Mouse (Mus musculus) CD8-positive naive resting alpha-beta T cell, adult 2 months (primary cell): ENCODE data around the gene Chrna9.

Source experiments
- DNase-seq, 2 experiments: peaks; one replicate each; pipeline ENCODE4 v3.0.0; 2022; ENCODE audit warnings: low read depth in 2 of 2, low spot score in 2 of 2

Gene Chrna9

DNA sequence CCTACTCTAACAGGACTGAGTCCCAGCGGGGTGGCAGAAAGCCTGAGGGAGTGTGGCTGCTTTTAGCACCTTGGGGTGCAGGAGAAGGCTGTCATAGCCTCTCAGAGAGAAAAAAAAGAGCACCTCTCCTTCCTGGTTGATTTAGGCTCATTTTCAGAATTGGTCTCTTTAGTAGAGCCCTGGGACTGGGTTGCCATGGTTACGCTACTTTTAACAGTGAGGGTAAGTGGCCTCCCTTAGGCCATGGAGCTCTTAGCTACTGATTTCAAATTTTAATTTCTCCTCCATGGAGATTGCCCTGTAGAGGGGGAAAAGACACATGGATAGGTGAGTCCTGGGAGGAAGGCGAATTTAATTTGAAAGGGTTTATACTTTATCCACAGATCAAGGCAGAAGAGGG, 16.1 kb upstream of the Chrna9 start:
- no peak for DNase-seq

DNA sequence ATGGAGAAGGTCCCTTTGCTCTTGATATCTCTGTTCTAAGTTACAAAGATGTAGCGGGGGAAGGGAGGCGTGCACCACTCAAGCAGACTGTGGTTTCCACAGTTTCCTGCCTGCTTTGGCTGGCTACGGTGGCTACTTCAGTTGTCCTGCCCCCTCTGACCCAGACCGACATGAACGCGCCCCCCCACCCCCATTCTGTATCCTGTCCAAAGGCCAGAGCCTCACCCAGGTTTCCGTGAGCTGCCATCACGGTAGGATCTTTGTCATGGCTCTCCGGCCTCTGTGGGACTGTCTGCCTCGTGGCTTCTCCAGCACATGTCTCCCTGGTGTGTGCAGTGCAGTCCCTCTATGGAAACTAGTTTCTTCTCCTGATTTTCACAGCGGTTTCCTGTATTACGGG, 15.4 kb upstream of the Chrna9 start:
- DNase-seq: no peak

DNA sequence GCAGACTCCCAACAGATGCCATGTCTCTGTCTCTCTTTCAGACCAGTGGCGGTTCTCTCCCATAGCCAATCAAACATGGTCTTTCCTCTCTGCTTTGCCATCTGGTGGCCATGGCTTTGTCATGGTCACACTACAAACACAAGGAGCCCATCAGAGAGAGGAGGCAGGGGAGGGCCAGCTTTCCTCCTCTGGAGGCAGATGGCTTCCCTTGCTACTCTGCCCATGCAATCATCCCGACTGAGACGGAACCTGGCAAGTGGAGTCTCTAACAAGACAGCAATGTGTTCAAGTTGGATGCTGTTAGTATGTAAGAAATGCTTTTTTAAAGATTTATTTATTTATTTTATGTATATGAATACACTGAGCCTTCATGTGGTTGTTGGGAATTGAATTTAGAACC, 14.8 kb upstream of the Chrna9 start:
- no peak for DNase-seq

DNA sequence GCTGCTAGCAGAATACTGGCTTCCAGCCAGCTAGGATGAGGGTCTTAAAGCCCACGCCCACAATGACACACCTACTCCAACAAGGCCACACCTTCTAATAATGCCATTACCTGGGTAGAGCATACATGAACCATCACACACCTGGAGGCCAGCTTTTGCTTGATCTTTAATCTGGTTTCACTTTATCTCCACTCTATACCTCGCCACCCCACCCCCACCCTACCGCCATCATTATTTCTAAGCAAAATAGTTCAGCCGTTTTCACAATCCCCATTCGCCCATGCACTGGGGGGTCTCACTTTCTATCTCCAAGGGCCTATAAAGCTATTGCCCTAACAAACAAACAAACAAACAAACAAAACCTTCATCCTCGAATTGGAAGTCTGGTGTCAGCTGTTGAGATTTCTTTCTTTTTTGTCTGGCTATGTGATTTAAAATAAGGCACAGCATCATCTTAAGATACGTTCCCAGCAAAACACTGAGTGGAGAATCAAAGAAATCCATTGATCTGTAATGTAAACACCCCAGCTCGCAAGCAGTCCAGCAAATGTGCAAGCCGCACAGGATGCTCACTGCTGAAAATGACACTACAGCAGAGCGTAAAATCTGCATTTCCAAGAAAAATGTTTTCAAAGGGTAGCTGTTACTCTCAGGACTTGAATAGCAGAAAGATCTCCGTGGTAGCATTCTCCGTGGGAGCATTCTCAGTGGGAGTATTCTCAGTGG, 13.9 kb upstream of the Chrna9 start:
- DNase-seq: no peak

DNA sequence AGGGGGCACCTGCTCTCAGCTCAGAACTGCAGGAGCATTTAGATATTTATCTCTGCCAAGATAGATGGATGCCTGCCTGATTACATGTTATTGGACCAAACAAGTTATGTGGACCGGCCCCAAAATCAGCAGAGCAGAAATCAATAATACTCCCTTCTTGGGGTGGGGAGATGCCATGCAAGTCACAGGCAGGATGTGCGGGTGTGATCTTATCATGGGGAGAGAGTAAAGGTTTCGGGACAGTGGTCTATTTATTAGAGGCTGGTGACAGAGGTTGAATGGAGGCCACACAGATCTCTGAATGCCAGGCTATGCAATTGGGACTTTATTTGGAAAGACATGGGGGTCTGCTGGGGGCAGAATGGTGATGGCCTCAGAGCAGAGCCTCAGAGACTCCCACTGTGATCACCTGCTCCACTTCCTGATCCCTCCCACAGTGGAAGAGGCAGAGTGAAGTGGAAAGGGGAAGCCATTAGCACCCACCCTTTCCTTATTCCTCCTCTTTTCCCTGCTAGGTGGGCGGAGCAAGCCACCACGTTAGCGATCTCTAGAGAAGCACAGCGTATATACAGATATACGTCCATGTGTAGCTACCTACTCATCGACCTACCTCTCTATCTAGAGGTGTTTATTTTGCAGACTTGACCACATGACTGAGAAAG, 13.1 kb upstream of the Chrna9 start:
- no peak for DNase-seq

DNA sequence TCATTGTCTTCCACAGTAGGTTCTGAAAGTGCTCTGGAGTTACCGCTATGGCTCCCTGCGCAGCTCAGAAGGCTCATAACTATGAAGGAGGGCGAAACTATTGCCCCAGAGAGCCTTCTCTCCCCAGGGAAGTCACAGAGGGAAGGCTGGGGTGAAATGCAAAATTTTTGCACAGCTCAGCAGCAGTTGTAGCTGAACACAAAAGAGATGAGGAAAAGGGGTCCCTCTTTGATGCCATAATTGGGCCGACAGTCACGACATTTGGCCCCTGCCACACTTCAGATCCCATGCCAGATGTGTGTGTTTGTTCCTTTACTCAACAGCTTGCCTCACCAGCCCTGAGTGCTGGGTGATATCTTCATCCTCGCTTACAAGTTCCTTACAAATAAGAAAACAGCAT, 8.1 kb upstream of the Chrna9 start:
- no peak for DNase-seq

DNA sequence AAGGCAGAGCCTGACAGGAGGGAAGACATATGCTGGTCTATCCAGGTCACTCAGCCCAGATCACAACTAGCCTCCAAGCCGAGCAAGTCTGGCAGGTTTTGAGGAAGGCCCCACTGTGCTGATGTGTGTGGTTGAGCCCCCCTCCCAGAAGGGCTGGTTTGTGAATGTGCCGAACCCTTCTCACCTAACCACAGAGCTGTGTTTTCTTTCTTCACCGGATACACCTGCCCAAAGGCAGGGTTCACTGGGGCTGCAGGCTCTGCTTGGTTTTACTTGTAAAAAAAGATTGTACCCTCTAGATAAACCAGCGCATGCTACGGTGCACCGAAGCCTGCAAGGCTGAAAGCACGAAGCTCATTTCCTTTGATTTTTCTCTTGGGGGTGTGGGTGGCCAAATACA, 5.6 kb upstream of the Chrna9 start:
- DNase-seq: peak; percentile 78 to 82

DNA sequence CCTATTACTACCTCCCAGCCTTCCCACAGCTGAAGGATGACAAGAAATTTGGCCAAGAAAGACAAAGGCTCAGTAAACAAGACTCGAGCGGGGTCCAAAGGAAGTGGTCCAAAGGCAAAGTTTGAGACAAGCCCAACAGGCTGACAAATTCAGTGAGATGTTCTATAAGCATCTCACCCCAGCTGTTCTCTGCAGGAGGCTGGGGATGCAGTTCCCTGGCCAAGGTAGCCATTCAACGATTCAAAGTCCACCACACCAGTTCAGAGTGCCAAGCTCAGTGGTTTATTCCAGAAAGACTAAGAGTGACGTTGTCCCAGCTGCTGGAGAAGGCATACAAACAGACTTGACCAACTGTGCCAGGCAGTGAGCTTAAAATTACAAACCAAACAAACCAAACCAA, 4.5 kb upstream of the Chrna9 start:
- no peak for DNase-seq

DNA sequence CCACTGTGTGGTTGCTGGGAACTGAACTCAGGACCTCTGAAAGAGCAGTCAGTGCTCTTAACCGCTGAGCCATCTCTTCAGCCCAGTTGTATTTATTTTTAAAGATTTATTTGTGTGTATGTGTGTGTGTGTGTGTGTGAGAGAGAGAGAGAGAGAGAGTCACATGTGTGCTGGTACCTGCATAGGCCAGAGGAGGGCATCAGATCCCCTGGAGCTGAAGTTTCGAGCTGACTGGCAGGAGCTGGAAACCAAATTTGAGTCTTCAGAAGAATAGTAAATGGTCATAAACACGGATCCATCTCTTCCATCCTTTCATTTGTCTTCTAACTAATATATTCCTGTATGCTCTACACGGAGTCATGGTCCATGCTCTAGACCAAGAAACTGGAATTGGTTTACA, 1.5 kb upstream of the Chrna9 start:
- DNase-seq: no peak

DNA sequence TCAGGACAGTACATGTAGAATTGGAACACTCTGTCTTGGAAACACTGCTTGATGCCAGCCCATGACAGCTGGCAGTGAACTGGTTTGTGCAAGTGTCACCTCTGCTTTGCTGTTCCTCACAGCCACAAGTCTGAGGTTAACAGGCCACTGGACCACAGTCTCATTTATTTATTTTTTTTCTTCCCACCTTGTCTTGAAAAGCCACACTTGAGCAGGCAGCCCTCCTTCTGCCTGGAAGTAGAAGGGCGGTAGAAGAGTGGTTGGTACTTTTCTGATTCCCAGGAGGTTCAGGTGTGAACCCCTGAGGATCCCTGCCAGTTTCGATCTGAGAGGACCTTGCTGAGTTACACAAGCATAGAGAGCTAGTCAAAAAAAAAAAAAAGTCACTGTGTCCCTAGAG, 957 bp upstream of the Chrna9 start:
- no peak for DNase-seq

DNA sequence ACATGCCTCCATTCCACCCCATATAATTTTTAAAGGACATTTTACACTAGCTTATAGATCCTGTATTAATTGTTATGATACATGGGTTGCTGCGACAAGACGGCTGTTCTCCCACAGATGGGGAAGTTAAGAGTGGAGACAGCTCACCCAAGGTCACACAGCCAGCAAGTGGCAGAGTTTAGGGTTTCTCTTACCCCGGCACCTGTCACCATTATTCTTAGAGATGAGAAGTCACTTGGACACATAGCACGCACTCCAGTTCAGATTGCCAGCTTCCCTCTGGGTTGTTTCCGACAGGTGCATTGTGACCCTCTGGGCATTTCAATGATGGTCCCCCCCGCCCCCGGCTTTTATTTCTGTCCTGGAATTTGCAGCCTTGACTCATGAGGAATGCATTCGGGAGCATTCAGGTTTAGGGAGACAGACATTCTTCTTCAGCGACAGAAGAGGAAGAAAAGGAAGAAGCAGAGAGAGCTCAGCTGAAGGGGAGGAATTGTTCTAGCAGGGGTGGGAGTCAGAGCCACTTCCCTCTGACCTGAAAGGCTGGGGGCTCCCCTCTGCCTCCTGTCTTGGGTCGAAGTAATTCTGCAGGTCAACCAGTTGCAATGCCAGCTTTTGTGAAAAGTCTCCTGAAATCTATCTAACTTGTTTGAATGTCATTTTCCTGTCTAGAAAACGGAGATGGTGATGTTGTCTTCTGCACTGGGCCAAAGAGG, 2.4 kb downstream of the Chrna9 start:
- no peak for DNase-seq

DNA sequence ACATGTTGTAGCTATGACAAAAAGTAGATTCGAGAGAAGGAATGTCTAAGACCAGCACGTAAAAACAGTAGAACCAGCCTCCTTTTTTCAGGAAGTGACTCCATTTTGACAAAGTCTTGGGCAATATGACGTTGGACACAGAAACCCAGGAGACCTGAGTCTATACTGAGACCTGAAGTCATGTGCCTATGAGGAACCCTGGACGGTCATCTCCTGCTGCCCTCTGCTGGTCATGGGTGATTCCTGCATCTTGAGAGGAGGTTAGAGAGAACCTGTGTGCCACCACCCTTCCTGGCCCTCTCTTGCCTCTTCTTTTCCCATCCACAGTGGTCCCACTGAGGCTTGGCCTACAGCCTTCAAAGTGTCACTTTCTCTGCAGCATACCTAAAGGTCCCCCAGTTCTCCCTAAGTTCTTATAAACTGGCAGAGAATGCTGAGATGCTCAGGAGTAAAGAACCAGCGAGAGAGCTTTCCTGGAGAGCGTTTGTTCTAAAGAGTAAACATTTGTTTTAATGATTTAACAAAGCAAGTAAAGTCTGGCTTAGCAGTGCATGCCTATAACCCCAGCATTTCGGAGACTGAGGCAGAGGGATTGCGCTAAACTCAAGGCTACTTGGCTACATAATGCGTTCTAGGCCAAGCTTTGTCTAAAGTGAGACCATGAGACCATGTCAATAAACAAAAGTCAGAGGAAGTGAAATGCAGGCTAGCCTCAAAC, 3.4 kb downstream of the Chrna9 start:
- peak; percentile 74 to 79 for DNase-seq

DNA sequence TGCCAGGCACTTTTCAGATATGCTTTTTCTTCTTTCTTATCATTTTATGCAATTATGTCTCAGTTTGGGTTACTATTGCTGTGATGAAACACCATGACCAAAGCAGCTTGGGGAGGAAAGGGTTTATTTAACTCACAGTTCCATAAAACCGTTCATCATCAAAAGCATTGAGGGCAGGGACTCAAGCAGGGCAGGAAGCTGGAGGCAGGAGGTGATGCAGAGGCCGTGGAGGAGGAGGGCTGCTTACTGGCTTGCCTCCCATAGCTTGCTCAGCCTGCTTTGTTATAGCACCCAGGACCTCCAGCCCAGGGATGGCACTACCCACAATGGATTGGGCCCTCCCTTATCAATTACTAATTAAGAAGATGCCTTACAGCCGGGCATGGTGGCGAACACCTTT, 6.4 kb downstream of the Chrna9 start:
- no peak for DNase-seq

DNA sequence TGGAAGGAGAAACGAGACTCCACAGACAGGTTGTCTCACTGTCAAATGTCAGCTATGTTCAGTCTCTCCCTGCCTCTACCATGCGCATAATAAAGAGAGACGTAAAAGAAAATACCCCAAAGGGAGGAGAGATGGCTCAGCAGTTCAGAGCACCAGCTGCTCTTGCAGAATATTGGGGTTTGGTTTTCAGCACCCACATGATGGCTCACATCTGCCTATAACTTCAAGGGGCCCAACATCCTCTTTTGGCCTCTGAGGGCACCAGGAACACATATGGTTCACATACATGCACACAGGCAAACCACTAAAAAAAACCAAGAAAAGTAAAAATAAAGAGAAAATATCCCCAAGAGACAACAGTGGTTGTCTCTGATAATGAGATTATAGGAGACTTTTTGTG, 15.1 kb downstream of the Chrna9 start:
- DNase-seq: no peak

DNA sequence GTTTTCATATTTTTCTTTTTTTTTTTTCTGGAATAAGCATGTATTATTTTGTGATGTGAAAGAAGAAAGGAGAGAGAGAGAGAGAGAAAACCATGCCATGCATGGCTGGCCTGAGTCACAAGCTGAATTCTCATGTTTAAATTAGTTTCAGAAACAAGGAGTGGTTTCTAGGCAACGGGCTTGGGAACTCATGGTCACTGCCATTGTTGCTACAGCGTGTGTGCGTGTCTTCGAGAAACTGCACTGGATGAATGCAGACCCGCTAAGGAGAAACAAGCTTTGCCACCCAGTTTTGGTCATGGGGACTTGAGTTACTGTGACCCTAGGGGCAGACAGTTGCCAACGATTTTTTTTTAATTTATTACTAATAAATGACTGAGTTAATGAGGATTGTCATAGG, 15.5 kb downstream of the Chrna9 start:
- DNase-seq: no peak

DNA sequence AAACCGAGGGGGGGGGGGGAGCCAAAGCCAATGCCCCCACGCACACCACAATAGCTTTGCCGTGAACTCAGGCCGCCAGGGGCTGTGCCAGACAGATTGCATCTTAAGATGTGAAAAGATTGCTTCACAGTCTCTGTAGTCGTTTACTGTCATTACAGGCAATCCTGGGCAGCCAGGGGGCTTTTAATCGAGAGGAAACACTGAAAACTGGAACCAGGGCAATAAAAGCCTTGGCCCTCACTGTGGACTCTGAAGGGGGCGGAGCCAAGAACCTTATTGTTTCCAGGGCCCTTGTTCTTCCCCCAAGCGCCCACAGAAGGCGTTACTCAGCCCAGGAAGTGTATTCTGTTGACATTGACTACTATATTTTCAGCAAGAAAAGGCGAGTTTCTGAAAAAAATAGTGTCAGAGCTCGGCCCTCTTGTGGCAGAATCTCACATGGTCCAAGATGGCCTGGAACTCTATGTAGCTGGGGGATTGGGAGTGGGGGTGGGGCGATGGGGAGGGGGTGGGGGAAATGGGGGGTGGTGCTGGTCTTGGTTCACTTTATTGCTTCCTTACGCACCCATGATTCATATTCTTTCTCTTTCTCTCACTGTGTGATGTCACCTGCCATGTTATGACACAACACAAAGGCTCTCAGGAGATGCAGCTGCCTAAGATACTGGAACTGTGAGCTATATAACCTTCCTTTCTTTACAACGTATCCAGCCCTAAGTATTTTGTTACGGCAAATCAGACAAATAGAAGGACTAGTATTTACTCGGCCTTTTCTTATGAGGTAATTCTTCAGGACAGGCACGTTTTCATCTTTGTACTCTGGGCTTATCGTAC, 16.2 kb downstream of the Chrna9 start:
- peak; percentile 67 to 78 for DNase-seq

DNA sequence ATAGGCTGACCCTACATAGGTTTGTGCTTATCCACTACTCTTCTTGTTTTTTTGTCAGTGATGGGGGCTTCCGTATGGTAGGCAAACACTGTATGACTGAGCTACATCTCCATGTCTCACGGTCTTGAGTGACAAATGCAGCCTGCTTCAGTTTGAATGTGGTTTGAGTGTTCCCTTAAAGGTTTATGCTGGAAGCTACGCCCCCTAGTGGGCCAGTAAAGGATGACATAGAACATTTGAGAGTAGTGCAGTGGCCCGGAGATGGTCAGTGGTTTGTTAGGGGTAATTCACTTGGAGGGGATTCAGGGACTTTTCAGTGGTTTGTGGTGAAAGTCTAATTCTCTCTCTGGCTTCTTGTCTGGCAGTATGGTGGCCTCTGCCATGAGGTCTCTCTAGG, 16.8 kb downstream of the Chrna9 start:
- DNase-seq: peak; percentile 62 to 67

DNA sequence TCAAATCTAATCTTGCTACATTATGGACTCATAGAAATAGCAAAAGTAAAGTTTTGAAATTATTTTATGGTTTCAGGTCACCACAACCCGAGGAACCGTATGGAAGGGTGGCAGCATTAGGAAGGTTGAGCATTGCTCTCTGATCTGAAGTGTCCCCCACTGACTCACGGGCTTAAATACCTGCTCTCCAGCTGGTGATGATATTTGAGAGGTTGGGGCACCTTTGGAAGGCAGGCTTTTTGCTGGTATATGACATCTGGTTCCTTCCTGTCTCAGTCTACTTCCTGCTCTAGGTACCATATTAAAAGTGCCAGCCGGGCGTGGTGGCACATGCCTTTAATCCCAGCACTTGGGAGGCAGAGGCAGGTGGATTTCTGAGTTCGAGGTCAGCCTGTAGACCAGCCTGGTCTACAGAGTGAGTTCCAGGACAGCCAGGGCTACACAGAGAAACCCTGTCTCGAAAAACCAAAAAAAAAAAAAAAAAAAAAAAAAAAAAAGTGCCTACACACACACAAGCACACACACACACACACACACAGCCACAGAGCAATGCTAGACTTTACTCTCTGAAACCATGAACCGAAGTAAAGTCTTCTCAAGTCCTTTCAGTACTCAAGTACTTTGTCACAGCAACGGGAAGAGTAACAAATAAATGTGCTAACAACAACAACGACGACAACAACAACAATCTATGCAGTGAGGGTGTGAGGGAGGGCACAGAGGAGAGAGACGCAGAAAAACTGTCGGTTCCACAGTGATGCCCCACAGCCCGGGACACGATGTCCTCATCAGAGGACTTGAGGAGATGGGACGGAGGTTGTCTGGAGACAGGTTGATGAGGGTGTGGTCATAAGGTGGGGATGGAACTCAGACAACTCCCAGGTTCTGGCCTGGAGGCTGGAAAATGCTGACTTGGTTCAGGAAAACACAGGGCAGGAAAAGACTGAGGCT, 19.7 kb downstream of the Chrna9 start:
- no peak for DNase-seq

DNA sequence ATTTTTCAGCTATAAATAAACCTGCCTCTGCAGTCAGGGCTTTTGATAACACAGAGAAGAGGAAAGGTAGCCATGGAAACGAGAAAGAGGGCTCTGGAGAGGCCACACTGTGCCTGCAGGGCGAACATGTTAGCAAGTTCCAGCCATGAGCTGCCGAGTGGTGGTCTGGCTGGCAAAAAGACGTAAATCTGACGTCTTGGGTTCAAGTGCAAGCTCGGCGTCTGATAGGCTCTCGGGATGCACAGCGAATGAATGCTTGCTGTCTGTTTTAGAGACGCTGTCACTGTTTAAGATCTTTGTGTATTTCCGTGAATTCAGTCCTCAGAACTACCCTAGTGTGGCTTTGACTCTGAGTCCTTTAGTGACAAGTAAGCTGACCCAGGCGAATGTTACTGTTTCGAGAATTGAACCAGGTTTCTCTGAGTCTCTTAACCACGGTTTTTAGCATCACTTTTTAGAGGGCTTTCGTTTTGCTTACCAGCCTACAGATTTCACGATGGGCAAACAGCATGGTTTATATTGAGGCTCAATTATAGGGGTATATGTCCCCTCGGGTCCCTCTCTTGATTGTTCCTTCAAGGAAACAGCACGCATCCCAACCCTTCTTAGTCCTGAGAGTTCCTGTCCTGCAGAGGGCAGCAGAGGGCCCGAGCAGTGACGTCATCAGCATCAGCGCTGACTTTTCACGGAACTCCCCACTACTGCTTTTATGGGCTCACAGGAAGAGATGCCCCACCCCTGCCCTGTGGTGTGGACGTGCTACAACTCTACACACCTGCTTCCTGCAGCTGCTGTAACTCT, 20.8 kb downstream of the Chrna9 start:
- DNase-seq: peak; percentile 94 to 95
